Mouse (Mus musculus): ENCODE data around the gene Rab11fip4. TPM values are rescaled to one million over a fixed set of nuclear protein-coding genes. Genes with fewer than 3 reads are reported as not detected.
A peak's percentile ranks its signal among the peaks of the same experiment; 100 is the strongest.

Rab11fip4 gene
- polyA plus RNA-seq, 1 experiment from 2014 or later = 18.6 TPM

- no peaks in the 10 kb centered on the region for H3K36me3 ChIP-seq
- no peak for DNase-seq (ENCODE audit: low spot score)
- WGBS = 91% methylated on average over 11 of the region's 11 CpGs
- H3K4me3 ChIP-seq = no peak overlapping the region
- peaks cover 4% of the 10 kb centered on the region; the same call in 1 of the 2 replicates for H3K9me3 ChIP-seq (replicated peaks)
- no peak overlapping the region for H3K27ac ChIP-seq (replicated peaks)
- H3K4me1 ChIP-seq = peaks cover 4% of the 10 kb centered on the region
- no peaks in the 10 kb centered on the region for H3K27me3 ChIP-seq (ENCODE audit: low read depth, poor library complexity, severe bottlenecking)
Measured at GRCm38 (mm10) chr11:79746552-79747102, 155.6 kb downstream of the Rab11fip4 start.

MicroRNA genes within 50 kb of the gene (microRNA counts, 519-probe panel; counts per million panel counts)
- not detected for microRNA mmu-miR-193
- 4,941 counts per million, percentile 29 among the panel's probes with 10 or more counts for microRNA mmu-miR-365

Small RNA genes within 50 kb of the gene (microRNA-seq; reads per million reads assigned to microRNA genes)
- 12.6 reads per million, percentile 25 among the genes with 10 or more reads in this experiment for gene Mir193a
- gene Mir365-2 = 1.5 reads per million

Other genes starting within 250 kb of the Rab11fip4 start
- 0.28 and 0.29 TPM in 2 replicates for gene Omg, start 87.1 kb upstream of the Rab11fip4 start, polyA plus RNA-seq (2016; fragmentation: Nextera tagmentation; extraction: Ambion mirVana)
- gene Evi2b, start 67.5 kb upstream of the Rab11fip4 start, polyA plus RNA-seq (2016; fragmentation: Nextera tagmentation; extraction: Ambion mirVana) = 0.37 TPM in 1 of 2 replicates, not detected in the other
- 0.92 and 1.5 TPM in 2 replicates for gene Evi2, start 60.6 kb upstream of the Rab11fip4 start, polyA plus RNA-seq (2016; fragmentation: Nextera tagmentation; extraction: Ambion mirVana)
- 1.7 and 2.7 TPM in 2 replicates for gene Evi2a, start 60.6 kb upstream of the Rab11fip4 start, polyA plus RNA-seq (2016; fragmentation: Nextera tagmentation; extraction: Ambion mirVana)